Mouse (Mus musculus) liver, adult 2 months (tissue): Measurements from ENCODE around the gene Qsox1.

Source experiments
- CTCF ChIP-seq: fragments of 200-500 bp; IDR thresholded peaks from 2 replicates; pipeline ENCODE4 v1.5.1; 2011; ENCODE audit warnings: low read depth, low read length, control low read depth
- POLR2A ChIP-seq: fragments of 200-500 bp; IDR thresholded peaks from 2 replicates; pipeline ENCODE4 v1.6.1; 2011; ENCODE audit warnings: low read length, control low read depth; ENCODE audit not compliant: insufficient read depth; ENCODE audit errors: extremely low read depth

DNA sequence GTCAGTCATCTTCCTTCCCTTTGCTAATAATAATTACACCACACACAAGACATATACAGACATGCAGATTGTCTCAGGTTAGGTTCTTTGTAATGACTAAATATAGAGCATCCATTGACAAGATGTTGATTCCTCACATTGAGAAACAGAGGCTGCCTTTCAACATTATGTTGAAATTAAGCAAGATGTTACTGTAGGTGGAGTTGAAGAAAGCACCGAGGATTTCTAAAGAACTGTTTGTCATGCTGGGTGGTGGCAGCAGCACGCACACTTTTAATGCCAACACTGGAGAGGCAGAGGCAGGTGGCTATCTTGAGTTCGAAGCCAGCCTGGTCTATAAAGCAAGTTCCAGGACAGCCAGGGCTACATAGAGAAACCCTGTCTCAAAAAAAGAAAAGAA, 19.3 kb upstream of the Qsox1 start:
- TF ChIP-seq POLR2A (no peak), CTCF (no peak)
